Mouse (Mus musculus) induced T-regulatory cell, adult 2 months (primary cell): ENCODE measurements around the gene Exosc6.
"Not testable (repeated sequence)": the region's sequence is repeated elsewhere in the genome, so short reads cannot be mapped to it uniquely, and the experiment has no call there.

Source experiments
- DNase-seq: peaks from one replicate; pipeline ENCODE4 v3.0.0-alpha.2; 2012; ENCODE audit warnings: low read depth

The Exosc6 gene

GRCm38 (mm10) chr8:111056158-111056663 lies at the start of gene Exosc6:
TSS of gene Exosc6 (plus strand) at chr8:111056339.
- peak; percentile 97 for DNase-seq

- not testable (repeated sequence) for DNase-seq
These were observed 45.7 kb upstream of the Exosc6 start for GRCm38 (mm10) chr8:111010230-111010991.

DNA sequence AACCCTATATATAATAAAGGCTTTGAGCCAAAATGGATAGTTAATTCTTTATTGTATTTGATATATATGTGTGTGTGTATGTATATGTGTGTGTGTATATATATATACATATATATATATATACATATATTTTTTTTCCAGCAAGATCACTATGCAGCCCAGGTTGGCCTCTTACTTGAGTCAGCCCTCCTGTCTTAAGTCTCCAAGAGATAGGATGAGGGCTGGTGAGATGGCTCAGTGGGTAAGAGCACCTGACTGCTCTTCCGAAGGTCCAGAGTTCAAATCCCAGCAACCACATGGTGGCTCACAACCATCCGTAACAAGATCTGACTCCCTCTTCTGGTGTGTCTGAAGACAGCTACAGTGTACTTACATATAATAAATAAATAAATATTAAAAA lies 29.5 kb upstream of the Exosc6 start:
- not testable (repeated sequence) for DNase-seq

- peak; percentile 93 for DNase-seq
These were observed 28.7 kb upstream of the Exosc6 start for GRCm38 (mm10) chr8:111027391-111027937.

- peak; percentile 88 for DNase-seq
These were observed 26.6 kb upstream of the Exosc6 start for GRCm38 (mm10) chr8:111029589-111029988.

DNA sequence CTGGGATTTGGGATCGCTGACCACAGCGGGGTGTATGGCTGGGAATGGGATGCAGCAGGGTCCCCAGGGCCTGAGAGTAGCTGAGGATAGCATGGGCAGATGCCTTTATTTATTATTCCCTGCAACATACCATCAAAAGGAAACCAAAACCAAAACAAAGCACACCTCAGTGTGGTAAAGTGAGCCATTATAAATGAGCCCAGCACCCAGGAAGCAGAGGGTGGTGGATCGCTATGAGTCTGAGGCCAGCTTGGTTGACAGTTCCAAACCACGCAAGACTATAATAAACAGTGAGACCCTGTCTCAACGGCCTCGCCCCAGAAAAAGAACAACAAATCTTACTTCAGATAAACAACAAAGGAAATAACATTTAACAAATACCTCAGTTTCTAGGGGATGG lies 26.1 kb upstream of the Exosc6 start:
- peak; percentile 86 for DNase-seq

GRCm38 (mm10) chr8:111031572-111031971 lies 24.6 kb upstream of the Exosc6 start, which contains the start of gene Ddx19b:
TSS of gene Ddx19b (minus strand) at chr8:111031751.
- DNase-seq = no peak

DNA sequence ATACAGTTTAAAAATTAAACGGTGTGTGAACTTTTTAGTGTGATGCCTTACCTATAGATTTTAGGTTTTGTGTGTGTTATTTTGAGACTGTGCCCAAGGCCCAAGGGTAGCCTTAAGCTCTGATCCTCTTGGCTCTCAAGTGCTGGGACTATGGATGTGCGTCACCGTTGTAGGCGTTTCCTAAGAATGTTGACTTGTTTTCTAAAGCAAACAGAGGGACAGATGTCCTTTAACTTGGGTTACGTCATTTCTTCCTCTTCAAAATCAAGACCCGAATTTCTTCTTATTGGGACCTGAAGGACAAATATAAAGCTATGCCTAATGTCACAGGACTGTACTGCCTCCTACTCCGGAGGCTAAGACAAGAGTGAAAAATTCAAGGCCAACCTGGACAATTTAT lies 23.2 kb upstream of the Exosc6 start, which contains the start of gene Aars:
Aars (plus strand) TSS at position 229 of the 400 bp plus-strand sequence.
- DNase-seq = peak; percentile 28

GRCm38 (mm10) chr8:111033482-111034215 lies 22.5 kb upstream of the Exosc6 start:
- DNase-seq = peak; percentile 100

DNA sequence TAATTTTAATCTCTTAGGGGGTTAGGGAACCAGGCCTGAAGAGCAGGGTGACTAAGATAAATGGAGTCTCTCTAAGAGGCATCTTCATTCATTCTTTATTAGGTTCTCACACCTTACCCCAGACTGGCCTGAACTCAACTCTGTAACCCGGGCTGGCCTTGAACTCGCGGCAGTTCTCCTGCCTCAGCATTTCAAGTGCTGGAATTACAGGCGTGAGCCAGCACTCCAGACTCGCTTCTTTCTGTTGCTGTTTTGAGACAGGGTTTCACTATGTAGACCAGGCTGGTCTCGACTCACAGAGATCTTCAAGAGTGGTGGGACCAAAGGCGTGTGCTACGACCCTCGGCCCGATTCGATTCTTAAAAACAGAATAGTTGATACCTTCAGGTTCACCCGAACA lies 21.9 kb upstream of the Exosc6 start:
- no peak for DNase-seq

DNA sequence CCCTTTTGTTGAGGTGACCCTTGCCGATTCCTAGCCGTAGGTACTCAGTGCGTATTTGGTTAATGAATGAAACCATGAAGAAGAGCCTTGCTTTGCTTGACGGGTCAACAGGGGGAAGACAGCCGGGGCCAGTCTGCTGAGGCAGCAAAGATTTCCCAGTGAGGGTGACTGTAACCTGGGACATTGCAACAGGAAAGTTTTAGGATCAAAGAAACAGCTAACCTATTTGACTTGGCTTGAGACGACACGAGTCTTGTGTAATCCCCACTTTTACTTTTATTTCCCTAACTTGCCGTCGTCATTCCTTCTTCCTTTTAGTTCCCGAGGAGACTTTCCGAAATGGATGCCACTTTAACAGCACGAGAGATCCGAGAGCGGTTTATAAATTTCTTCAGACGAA lies 19.5 kb upstream of the Exosc6 start:
- no peak for DNase-seq

- DNase-seq = no peak
These were observed 13.6 kb upstream of the Exosc6 start for GRCm38 (mm10) chr8:111042546-111042945.

DNA sequence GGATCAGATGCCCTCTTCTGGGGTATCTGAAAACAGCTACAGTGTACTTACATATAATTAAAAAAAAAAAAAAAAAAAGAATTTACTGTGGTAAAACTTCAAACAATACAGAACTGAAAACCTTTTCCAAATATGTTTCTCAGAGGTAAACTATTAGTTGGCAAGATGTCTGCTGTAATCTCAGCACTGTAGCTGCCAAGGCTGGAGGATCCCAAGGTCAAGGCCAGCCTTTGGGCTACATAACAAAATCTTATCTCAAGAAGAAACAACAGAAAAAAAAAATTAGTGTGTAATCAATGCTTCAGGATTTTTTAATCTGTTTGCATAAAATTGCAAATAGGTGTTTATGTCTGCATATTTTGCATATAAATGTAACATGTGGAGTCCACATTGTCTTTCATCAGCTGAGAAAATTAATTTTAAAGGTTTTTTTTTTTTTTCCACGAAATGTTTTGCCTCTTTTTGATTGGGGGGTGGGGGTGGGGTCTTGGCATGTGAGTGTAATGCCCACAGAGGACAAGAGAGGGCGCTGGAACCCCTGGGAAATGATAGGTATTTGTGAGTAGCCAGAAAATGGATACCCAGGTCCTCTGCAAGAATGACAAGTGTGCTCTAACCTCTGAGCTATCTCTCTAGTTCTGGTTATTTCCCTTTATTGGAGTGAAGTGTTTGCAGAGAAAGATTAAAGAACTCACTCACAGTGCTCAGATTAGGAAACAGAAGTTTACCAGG lies 12.0 kb upstream of the Exosc6 start:
- peak; percentile 51 for DNase-seq

GRCm38 (mm10) chr8:111048694-111049093 lies 7.4 kb upstream of the Exosc6 start:
- peak; percentile 53 for DNase-seq

- no peak for DNase-seq
These were observed 7.0 kb upstream of the Exosc6 start for GRCm38 (mm10) chr8:111049106-111049505.

GRCm38 (mm10) chr8:111053827-111054518 lies 2.2 kb upstream of the Exosc6 start:
- no peak for DNase-seq

DNA sequence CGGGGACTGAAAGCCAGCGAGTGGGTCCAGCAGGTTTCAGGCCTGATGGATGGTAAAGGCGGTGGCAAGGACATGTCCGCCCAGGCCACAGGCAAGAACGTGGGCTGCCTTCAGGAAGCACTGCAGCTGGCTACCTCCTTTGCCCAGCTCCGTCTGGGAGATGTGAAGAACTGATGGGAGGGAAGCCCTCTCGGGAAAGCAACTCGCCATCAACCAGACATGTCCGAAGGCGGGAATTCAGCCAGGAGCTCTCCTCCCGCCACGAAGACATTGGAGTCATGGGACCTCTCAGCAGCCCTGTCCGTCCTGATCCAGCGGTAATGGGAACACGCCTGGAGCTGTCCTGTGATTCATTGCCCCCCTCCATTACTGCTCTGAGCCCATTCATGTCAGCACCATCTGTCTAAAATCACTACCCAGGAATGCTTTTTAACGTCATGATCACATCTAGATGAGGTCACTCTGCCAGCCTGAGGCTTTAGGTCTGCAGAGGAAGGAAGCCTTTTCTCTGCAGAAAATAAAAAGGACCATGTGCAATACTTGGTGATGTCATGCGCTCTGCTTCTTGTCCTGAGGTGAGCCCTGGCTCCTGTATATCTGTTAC lies 1.0 kb upstream of the Exosc6 start:
- no peak for DNase-seq

DNA sequence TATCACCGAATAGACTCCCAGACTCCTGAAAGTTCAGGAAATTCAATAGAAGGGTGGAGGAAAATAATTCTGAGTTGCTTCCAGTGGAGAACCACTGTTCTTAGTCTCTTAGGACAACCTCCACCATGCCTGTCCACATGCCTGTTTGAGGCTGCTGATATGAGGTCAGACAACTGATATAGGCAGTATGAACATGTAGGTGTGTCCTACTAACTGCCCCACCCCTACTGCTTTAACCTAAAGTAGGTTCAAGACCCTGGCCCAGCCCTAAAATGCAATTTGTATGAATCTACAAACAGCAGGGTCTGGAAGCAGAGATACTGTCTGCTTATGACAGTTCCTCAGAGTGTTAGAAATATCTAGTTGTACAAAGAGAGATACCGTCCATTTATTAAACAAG lies 478 bp upstream of the Exosc6 start:
- no peak for DNase-seq

DNA sequence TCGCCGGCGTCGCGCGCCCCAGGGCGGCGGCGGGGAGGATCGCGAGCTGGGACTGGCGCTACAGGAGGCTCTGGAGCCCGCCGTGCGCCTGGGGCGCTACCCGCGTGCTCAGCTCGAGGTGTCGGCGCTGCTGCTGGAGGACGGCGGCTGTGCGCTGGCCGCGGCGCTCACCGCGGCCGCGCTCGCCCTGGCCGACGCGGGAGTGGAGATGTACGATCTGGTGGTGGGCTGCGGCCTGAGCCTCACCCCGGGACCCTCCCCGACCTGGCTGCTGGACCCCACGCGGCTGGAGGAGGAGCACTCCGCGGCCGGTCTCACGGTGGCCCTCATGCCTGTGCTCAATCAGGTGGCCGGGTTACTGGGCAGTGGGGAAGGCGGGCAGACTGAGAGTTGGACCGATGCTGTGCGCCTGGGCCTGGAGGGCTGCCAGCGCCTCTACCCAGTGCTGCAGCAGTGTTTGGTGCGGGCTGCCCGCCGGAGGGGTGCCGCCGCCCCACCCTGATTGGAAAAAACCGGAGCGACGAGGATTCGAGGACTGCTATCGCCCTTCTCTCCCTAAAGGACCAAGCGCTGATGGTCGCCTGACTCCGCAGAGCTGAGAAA lies 653 bp downstream of the Exosc6 start:
- DNase-seq = no peak

DNA sequence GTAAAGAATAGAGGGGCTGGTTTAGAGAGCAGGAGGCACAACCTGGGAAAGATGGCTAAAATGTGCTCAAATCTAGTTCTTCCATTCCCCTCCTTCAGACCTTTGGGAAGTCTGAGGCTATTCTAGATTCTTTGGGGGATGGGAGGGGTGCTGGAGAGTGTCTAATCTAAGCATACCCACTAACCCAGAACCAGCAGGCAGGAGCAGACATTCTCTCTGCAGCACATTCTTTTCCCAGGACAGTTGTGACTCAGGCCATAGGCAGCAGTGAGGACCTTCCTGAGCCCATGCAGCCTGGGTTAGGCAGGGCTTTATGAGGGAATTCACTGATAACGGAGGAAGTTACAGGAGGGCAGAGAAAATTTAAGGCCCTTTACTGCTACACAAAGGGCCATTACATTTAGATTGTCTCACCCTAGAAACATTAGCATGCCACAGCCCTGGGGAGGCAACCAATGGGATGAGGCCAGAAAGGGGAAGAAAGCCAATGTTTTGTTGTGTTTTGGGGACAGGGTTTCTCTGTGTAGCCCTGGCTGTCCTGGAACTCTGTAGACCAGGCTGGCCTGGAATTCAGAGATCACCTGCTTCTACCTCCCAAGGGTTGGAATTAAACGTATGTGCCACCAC lies 2.9 kb downstream of the Exosc6 start:
- no peak for DNase-seq
